ENCODE assay signal across 19 mouse cellular contexts in the genomic region with DNA sequence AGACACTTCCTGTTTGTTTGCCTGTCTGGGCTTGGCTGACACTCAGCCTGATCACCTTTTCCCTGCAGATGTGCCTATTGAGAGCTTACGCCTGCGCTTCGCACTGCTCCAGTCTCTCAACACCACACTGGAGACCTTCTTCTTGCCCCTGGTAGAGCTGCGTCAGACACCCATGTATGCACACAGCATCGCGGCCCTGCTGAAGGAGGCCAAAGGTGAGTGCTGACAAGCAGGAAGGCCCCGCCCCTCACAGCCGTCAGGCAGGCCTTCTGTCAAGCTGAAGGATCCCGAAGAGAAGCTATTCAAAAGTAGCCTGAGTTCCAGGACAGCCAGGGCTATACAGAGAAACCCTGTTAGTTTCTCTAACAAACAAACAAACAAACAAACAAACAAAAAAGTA. TPM values are rescaled to one million over a fixed set of nuclear protein-coding genes. Genes with fewer than 3 reads are reported as not detected.
DNase-seq lines count a peak whose midpoint lies in the region; ATAC-seq lines count a peak whose summit lies in the region.
"Had no signal": no experiment of that assay in that cellular context is flagged by ENCODE, and none has a peak within 500 bp of the region (broad histone marks: within the 10 kb centered on the region; RNA-seq: fewer than 3 reads in every experiment).

No protein-coding gene starts in this region.

- intact Hi-C loops in heart, postnatal 14 days (cut with DNase I), result no loop called here
- intact Hi-C loops in left cerebral cortex, postnatal 10 days (cut with DNase I), result no loop called here

- WGBS in heart, embryonic 11.5 days (ENCODE audit: insufficient replicate concordance), result 37% methylated on average over 9 of the region's 9 CpGs
- 69% methylated on average over 9 of the region's 9 CpGs for WGBS in kidney, embryonic 16.5 days
- 52% methylated on average over 9 of the region's 9 CpGs for WGBS in stomach, embryonic 16.5 days

- H3K9me3 ChIP-seq in heart, embryonic 11.5 days (replicated peaks; ENCODE audit: control insufficient read depth, low read length), result no peaks in the 10 kb centered on the region
- H3K9me3 ChIP-seq in kidney, embryonic 16.5 days (ENCODE audit: low read length), result no peaks in the 10 kb centered on the region
- no peaks in the 10 kb centered on the region for H3K9me3 ChIP-seq in stomach, embryonic 16.5 days (replicated peaks; ENCODE audit: control insufficient read depth, low read length)
- H3K9me3 ChIP-seq: embryonic facial prominence, embryonic 12.5 days; forebrain, embryonic 15.5 days; G1E; hindbrain, embryonic 13.5 days had no signal

- H3K27ac ChIP-seq in heart, embryonic 11.5 days (ENCODE audit: low read depth, low read length), result no peak overlapping the region
- H3K27ac ChIP-seq in kidney, embryonic 16.5 days (ENCODE audit: low read length), result no peak overlapping the region
- H3K27ac ChIP-seq in stomach, embryonic 16.5 days (ENCODE audit: low read length), result no peak overlapping the region
- H3K27ac ChIP-seq: embryonic facial prominence, embryonic 12.5 days; forebrain, embryonic 15.5 days; hindbrain, embryonic 13.5 days had no signal

- no peak overlapping the region for H3K4me3 ChIP-seq in heart, embryonic 11.5 days (ENCODE audit: low read depth, low read length)
- H3K4me3 ChIP-seq in kidney, embryonic 16.5 days (ENCODE audit: low read length), result no peak overlapping the region
- H3K4me3 ChIP-seq in stomach, embryonic 16.5 days (replicated peaks; ENCODE audit: low read length), result no peak overlapping the region
- H3K4me3 ChIP-seq: embryonic facial prominence, embryonic 12.5 days; forebrain, embryonic 15.5 days; hindbrain, embryonic 13.5 days had no signal

- peaks cover 42% of the 10 kb centered on the region for H3K36me3 ChIP-seq in heart, embryonic 11.5 days (ENCODE audit: control insufficient read depth, insufficient read depth, low read length)
- H3K36me3 ChIP-seq in kidney, embryonic 16.5 days (ENCODE audit: insufficient read depth, low read length), result peaks cover 87% of the 10 kb centered on the region
- H3K36me3 ChIP-seq in stomach, embryonic 16.5 days (ENCODE audit: control insufficient read depth, insufficient read depth, low read length), result peaks cover 34% of the 10 kb centered on the region

- H3K27me3 ChIP-seq in heart, embryonic 11.5 days (ENCODE audit: control insufficient read depth, insufficient read depth, low read length), result no peaks in the 10 kb centered on the region
- no peaks in the 10 kb centered on the region for H3K27me3 ChIP-seq in kidney, embryonic 16.5 days (ENCODE audit: insufficient read depth, low read length)
- H3K27me3 ChIP-seq in stomach, embryonic 16.5 days (ENCODE audit: control insufficient read depth, insufficient read depth, low read length), result no peaks in the 10 kb centered on the region
- H3K27me3 ChIP-seq: embryonic facial prominence, embryonic 12.5 days; forebrain, embryonic 15.5 days; hindbrain, embryonic 13.5 days had no signal

- ATAC-seq in heart, embryonic 11.5 days (replicated peaks; ENCODE audit: insufficient number of reproducible peaks, low FRiP score, low TSS enrichment), result no peak
- ATAC-seq in kidney, embryonic 16.5 days (ENCODE audit: low FRiP score, low TSS enrichment), result no peak
- ATAC-seq in stomach, embryonic 16.5 days (ENCODE audit: insufficient read depth, low FRiP score), result peak; percentile 39; the same call in 1 of the 2 replicates
- ATAC-seq: CD4-positive, CD25-positive, alpha-beta regulatory T cell, adult 4 months; forebrain, embryonic 15.5 days had no signal

- no peak for DNase-seq in heart, postnatal 14 days
- peak; percentile 23 to 44 for DNase-seq in kidney, postnatal 36 days
- no peak for DNase-seq in left cerebral cortex, postnatal 10 days (ENCODE audit: extremely low spot score in 1 of 2, low spot score in 2 of 2)
- no peak for DNase-seq in left cerebral cortex, adult 9 months (ENCODE audit: low spot score in 2 of 2)
- DNase-seq: adrenal gland, postnatal 10 days; cerebellum, adult 11-12 months; cerebellum, adult 9-10 months; cerebellum, postnatal 25 days; gastrocnemius, postnatal 36 days; heart, adult 11 months; heart, postnatal 10 days had no signal

- peaks cover 9% of the 10 kb centered on the region for H3K4me1 ChIP-seq in heart, embryonic 11.5 days (ENCODE audit: control insufficient read depth, insufficient read depth, low read length)
- H3K4me1 ChIP-seq in kidney, embryonic 16.5 days (ENCODE audit: insufficient read depth, low read length), result no peaks in the 10 kb centered on the region
- H3K4me1 ChIP-seq in stomach, embryonic 16.5 days (ENCODE audit: control insufficient read depth, insufficient read depth, low read length), result no peaks in the 10 kb centered on the region
- H3K4me1 ChIP-seq: embryonic facial prominence, embryonic 12.5 days; forebrain, embryonic 15.5 days; hindbrain, embryonic 13.5 days had no signal

- 0 out of 2 replicates have a peak overlapping the region, but pooled peaks have one; percentile 2 for H3K9ac ChIP-seq in heart, embryonic 11.5 days (ENCODE audit: low read depth, low read length)
- H3K9ac ChIP-seq in kidney, embryonic 16.5 days (replicated peaks; ENCODE audit: low read length), result no peak overlapping the region
- H3K9ac ChIP-seq in stomach, embryonic 16.5 days (ENCODE audit: low read length), result no peak overlapping the region
- H3K9ac ChIP-seq: embryonic facial prominence, embryonic 12.5 days; forebrain, embryonic 15.5 days; hindbrain, embryonic 13.5 days had no signal

- H3K4me2 ChIP-seq in heart, embryonic 11.5 days, result no peak overlapping the region
- H3K4me2 ChIP-seq in kidney, embryonic 16.5 days (replicated peaks; ENCODE audit: low read depth, low read length), result no peak overlapping the region
- H3K4me2 ChIP-seq in stomach, embryonic 16.5 days (ENCODE audit: low read depth, low read length), result no peak overlapping the region
- H3K4me2 ChIP-seq: embryonic facial prominence, embryonic 12.5 days; forebrain, embryonic 15.5 days; hindbrain, embryonic 13.5 days had no signal

RNA-seq across cellular contexts. Expression of a gene that starts 26.2 kb away (rescaled TPM):
- 60.6 and 69.8 TPM in 2 replicates for polyA plus RNA-seq in heart, embryonic 11.5 days (2014; fragmentation: Nextera tagmentation; extraction: Ambion mirVana)
- 10 to 100 TPM; 50.3 to 55.4 TPM for total RNA-seq in heart, postnatal 14 days (2021)
- 60.6 and 67.1 TPM in 2 replicates for polyA plus RNA-seq in kidney, embryonic 16.5 days (2015; fragmentation: Nextera tagmentation; extraction: Ambion mirVana)
- polyA plus RNA-seq in stomach, embryonic 16.5 days (2015; fragmentation: Nextera tagmentation; extraction: Ambion mirVana), result 74.7 and 77.1 TPM in 2 replicates
- 100 to 1,000 TPM in 1 of 2 experiments, 10 to 100 TPM in 1; 97.9 to 105 TPM for total RNA-seq in left cerebral cortex, postnatal 10 days (2021)

RNA-seq across cellular contexts. Expression of a gene that starts 38.5 kb away (rescaled TPM):
- polyA plus RNA-seq in heart, embryonic 11.5 days (2014; fragmentation: Nextera tagmentation; extraction: Ambion mirVana), result 37.2 and 43.8 TPM in 2 replicates
- 10 to 100 TPM; 20.6 to 21.5 TPM for total RNA-seq in heart, postnatal 14 days (2021)
- polyA plus RNA-seq in kidney, embryonic 16.5 days (2015; fragmentation: Nextera tagmentation; extraction: Ambion mirVana), result 46.5 and 47.5 TPM in 2 replicates
- polyA plus RNA-seq in stomach, embryonic 16.5 days (2015; fragmentation: Nextera tagmentation; extraction: Ambion mirVana), result 43.4 and 45.8 TPM in 2 replicates
- total RNA-seq in left cerebral cortex, postnatal 10 days (2021), result 10 to 100 TPM; 48.3 to 50.1 TPM

Comparison
In these comparisons a context has a peak if more than half of its experiments do, and no peak if none do; other contexts are left out.
1. DNase-seq: peak in kidney, postnatal 36 days (2 of 2); none in heart, postnatal 14 days (0 of 2), left cerebral cortex, postnatal 10 days (0 of 2) and left cerebral cortex, adult 9 months (0 of 2).